Mouse (Mus musculus) lung, postnatal 0 days (tissue): ENCODE measurements around the gene Car5a.

ENCODE experiments used
- CTCF ChIP-seq: IDR thresholded peaks from 2 replicates; pipeline ENCODE4 v1.5.1; 2016; ENCODE audit warnings: antibody characterized with exemption, mild to moderate bottlenecking
- EP300 ChIP-seq: IDR thresholded peaks from 2 replicates; pipeline ENCODE4 v1.6.1; 2016; ENCODE audit warnings: antibody characterized with exemption, mild to moderate bottlenecking, control low read depth

- TF ChIP-seq CTCF = no peak
- TF ChIP-seq EP300 = no peak
These were observed 76.5 kb downstream of the Car5a start for GRCm38 (mm10) chr8:121868196-121868595.
